Mouse (Mus musculus): ENCODE measurements around the gene Pi16.

DNA sequence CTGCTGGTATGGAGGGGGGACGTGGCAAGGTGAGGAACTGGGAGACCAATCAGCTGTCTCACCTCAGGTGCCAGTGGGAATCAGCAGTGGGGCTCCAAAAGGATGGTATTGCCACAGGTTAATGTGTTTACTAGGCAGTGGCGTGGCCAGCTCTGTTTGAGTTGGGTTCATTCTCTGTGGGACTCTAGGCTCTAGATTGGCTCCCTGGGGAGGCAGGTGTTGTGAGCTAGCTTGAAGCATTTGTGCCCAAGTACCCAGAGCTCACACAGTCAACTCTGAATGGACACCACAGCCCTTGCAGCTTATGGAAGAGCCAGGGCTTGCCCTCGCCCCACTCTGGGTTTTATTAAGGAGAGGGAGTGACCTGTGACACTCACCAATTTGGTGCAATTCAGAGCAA lies 13.6 kb upstream of the Pi16 start:
- no peak for TF ChIP-seq CTCF (IDR thresholded peaks at IDR 0.05; ENCODE audit: control insufficient read depth, insufficient read depth, insufficient replicate concordance, low read depth, low read length)
- TF ChIP-seq POLR2A (IDR thresholded peaks at IDR 0.05; ENCODE audit: control insufficient read depth, low read depth, low read length) = no peak
